Mouse (Mus musculus): ENCODE measurements around the gene Med16.

The Med16 gene

GRCm38 (mm10) chr10:79908167-79909091, at the start of gene Med16:
Gene Med16, minus strand, starts transcription at chr10:79908923.
- peak; percentile 84 for DNase-seq (ENCODE audit: low read depth, low spot score)

GRCm38 (mm10) chr10:79958140-79958816, 49.6 kb upstream of the Med16 start:
- no peak for DNase-seq (ENCODE audit: low read depth, low spot score)

GRCm38 (mm10) chr10:79956643-79957154, 48.0 kb upstream of the Med16 start:
- no peak for DNase-seq (ENCODE audit: low read depth, low spot score)

- no peak for DNase-seq (ENCODE audit: low read depth, low spot score)
These were observed 47.0 kb upstream of the Med16 start for GRCm38 (mm10) chr10:79955691-79956090.

GRCm38 (mm10) chr10:79953946-79954345, 45.2 kb upstream of the Med16 start:
- no peak for DNase-seq (ENCODE audit: low read depth, low spot score)

- no peak for DNase-seq (ENCODE audit: low read depth, low spot score)
These were observed 41.9 kb upstream of the Med16 start for GRCm38 (mm10) chr10:79950661-79951060.

- DNase-seq (ENCODE audit: low read depth, low spot score), result no peak
These were observed 41.1 kb upstream of the Med16 start for GRCm38 (mm10) chr10:79949873-79950272.

GRCm38 (mm10) chr10:79947502-79947901, 38.8 kb upstream of the Med16 start:
- DNase-seq (ENCODE audit: low read depth, low spot score), result no peak

GRCm38 (mm10) chr10:79946752-79947322, 38.1 kb upstream of the Med16 start:
- DNase-seq (ENCODE audit: low read depth, low spot score), result no peak

- no peak for DNase-seq (ENCODE audit: low read depth, low spot score)
These were observed 36.9 kb upstream of the Med16 start for GRCm38 (mm10) chr10:79945507-79946234.

- no peak for DNase-seq (ENCODE audit: low read depth, low spot score)
These were observed 34.8 kb upstream of the Med16 start for GRCm38 (mm10) chr10:79943471-79943901.

GRCm38 (mm10) chr10:79942988-79943387, 34.3 kb upstream of the Med16 start:
- no peak for DNase-seq (ENCODE audit: low read depth, low spot score)

GRCm38 (mm10) chr10:79940749-79941148, 32.0 kb upstream of the Med16 start:
- DNase-seq (ENCODE audit: low read depth, low spot score), result no peak

- DNase-seq (ENCODE audit: low read depth, low spot score), result no peak
These were observed 29.2 kb upstream of the Med16 start for GRCm38 (mm10) chr10:79937775-79938526.

GRCm38 (mm10) chr10:79936911-79937441, 28.3 kb upstream of the Med16 start:
- DNase-seq (ENCODE audit: low read depth, low spot score), result no peak

GRCm38 (mm10) chr10:79936284-79936910, 27.7 kb upstream of the Med16 start:
- DNase-seq (ENCODE audit: low read depth, low spot score), result no peak

GRCm38 (mm10) chr10:79934794-79935569, 26.3 kb upstream of the Med16 start:
- no peak for DNase-seq (ENCODE audit: low read depth, low spot score)

GRCm38 (mm10) chr10:79934272-79934721, 25.6 kb upstream of the Med16 start:
- DNase-seq (ENCODE audit: low read depth, low spot score), result no peak

- no peak for DNase-seq (ENCODE audit: low read depth, low spot score)
These were observed 25.1 kb upstream of the Med16 start for GRCm38 (mm10) chr10:79933861-79934260.
